Mouse (Mus musculus) ES-E14 (cell line): ENCODE results near the gene Psmb7. TPM values are rescaled to one million over a fixed set of nuclear protein-coding genes. Genes with fewer than 3 reads are reported as not detected.

Source experiments
- DNase-seq: peaks from one replicate; pipeline ENCODE4 v3.0.0-alpha.2; 2013; ENCODE audit warnings: low read depth, low spot score
- H3K27ac ChIP-seq: 2 replicates; pipeline ENCODE4 v1.5.1; 2012; ENCODE audit warnings: low read depth, mild to moderate bottlenecking, low read length, moderate library complexity, mixed read lengths; ENCODE audit not compliant: poor library complexity, insufficient read depth, severe bottlenecking
- H3K36me3 ChIP-seq: 2 replicates; pipeline ENCODE4 v1.6.1; 2012; ENCODE audit warnings: mild to moderate bottlenecking, low read length, moderate library complexity, mixed read lengths; ENCODE audit not compliant: control insufficient read depth, poor library complexity, insufficient read depth, severe bottlenecking
- H3K4me1 ChIP-seq, 2 experiments: fragments of 150-350 bp in 1 of 2; sonication (generic) in 1 of 2; 2 replicates each; pipeline ENCODE4 v1.6.1; 2012; ENCODE audit warnings: low read length in 2 of 2, mild to moderate bottlenecking in 1 of 2, mixed read lengths in 1 of 2; ENCODE audit not compliant: control insufficient read depth in 2 of 2, insufficient read depth in 2 of 2, poor library complexity in 1 of 2
- H3K4me3 ChIP-seq, 2 experiments: fragments of 150-350 bp in 1 of 2; sonication (generic) in 1 of 2; 2 replicates each; pipeline ENCODE4 v1.5.1; 2012; ENCODE audit warnings: low read length in 2 of 2, low read depth in 1 of 2, mild to moderate bottlenecking in 1 of 2, mixed read lengths in 1 of 2; ENCODE audit not compliant: insufficient read depth in 1 of 2, poor library complexity in 1 of 2, severe bottlenecking in 1 of 2
- H3K9ac ChIP-seq: 2 replicates; pipeline ENCODE4 v1.6.1; 2012; ENCODE audit warnings: low read depth, mild to moderate bottlenecking, low read length, mixed read lengths; ENCODE audit not compliant: poor library complexity, insufficient read depth, severe bottlenecking
- H3K9me3 ChIP-seq: fragments of 150-350 bp; sonication (generic); 2 replicates; pipeline ENCODE4 v1.6.1; 2012; ENCODE audit warnings: low read depth, mild to moderate bottlenecking, low read length; ENCODE audit not compliant: control insufficient read depth, insufficient read depth
- CHD2 ChIP-seq: IDR thresholded peaks from 2 replicates; pipeline ENCODE4 v1.6.1; 2014; ENCODE audit warnings: mild to moderate bottlenecking, low read depth, low read length, inconsistent platforms
- HCFC1 ChIP-seq: IDR thresholded peaks from 2 replicates; pipeline ENCODE4 v1.6.1; 2012; ENCODE audit warnings: low read length, inconsistent platforms, borderline replicate concordance; ENCODE audit not compliant: insufficient read depth
- MAFK ChIP-seq: IDR thresholded peaks from 2 replicates; pipeline ENCODE4 v1.6.1; 2014; ENCODE audit warnings: mild to moderate bottlenecking, low read depth, low read length, inconsistent platforms; ENCODE audit not compliant: insufficient read depth
- ZC3H11A ChIP-seq: IDR thresholded peaks from 2 replicates; pipeline ENCODE4 v1.6.1; 2012; ENCODE audit warnings: low read depth, mild to moderate bottlenecking, inconsistent platforms, low read length, borderline replicate concordance
- ZNF384 ChIP-seq: IDR thresholded peaks from 2 replicates; pipeline ENCODE4 v1.6.1; 2012; ENCODE audit warnings: low read depth, low read length, inconsistent platforms
- in situ Hi-C, 2 experiments: fragments of 600-800 bp; cut with MboI; formaldehyde crosslinking; loops; one replicate each; pipeline ENCODE4 v1.15.1; 2025; ENCODE audit warnings: low sequenced_read_pairs in 2 of 2, inconsistent platforms in 1 of 2; ENCODE audit not compliant: unreplicated experiment in 2 of 2
- total RNA-seq: library from RNA; depleted of rRNA; stranded (reverse); fragments of 300-350 nt; gene quantifications from 2 replicates; pipeline ENCODE4 v1.2.3, GENCODE M21; 2012

Psmb7 gene
- total RNA-seq, 1 experiment, result 382 TPM

GRCm38 (mm10) chr2:38637716-38638267, 6.1 kb downstream of the Psmb7 start:
- in situ Hi-C loops, result no loop called here
- TF ChIP-seq MAFK (no peak), CHD2 (no peak), ZC3H11A (no peak), ZNF384 (no peak), HCFC1 (no peak)
- H3K9me3 ChIP-seq, result no peaks in the 10 kb centered on the region

GRCm38 (mm10) chr2:38630574-38630973, 13.3 kb downstream of the Psmb7 start:
- Histone ChIP-seq H3K36me3 (peaks cover 40% of the 10 kb centered on the region), H3K9me3 (no peaks in the 10 kb centered on the region), H3K4me3 (no peak overlapping the region), H3K27ac (no peak overlapping the region), H3K4me1 (no peaks in the 10 kb centered on the region), H3K9ac (no peak overlapping the region)
- no peak for DNase-seq
- TF ChIP-seq ZC3H11A, result no peak
- no peak for TF ChIP-seq CHD2
- TF ChIP-seq MAFK, result no peak
- TF ChIP-seq ZNF384, result no peak
- no peak for TF ChIP-seq HCFC1
- in situ Hi-C loops, result no loop called here

More at GRCm38 (mm10) chr2:38637716-38638267, 6.1 kb downstream of the Psmb7 start:
- no peak overlapping the region for H3K27ac ChIP-seq
- no peak for DNase-seq
- no peak overlapping the region for H3K4me3 ChIP-seq
- H3K36me3 ChIP-seq, result peaks cover 39% of the 10 kb centered on the region
- H3K4me1 ChIP-seq, result peaks cover 2 to 3% of the 10 kb centered on the region in 2 experiments; a peak in 3 of 4 replicates
- H3K9ac ChIP-seq, result no peak overlapping the region

- Histone ChIP-seq H3K4me3 (no peak overlapping the region), H3K36me3 (peaks cover 34% of the 10 kb centered on the region), H3K4me1 (no peaks in the 10 kb centered on the region), H3K27ac (no peak overlapping the region), H3K9ac (no peak overlapping the region), H3K9me3 (no peaks in the 10 kb centered on the region)
- no peak for DNase-seq
- TF ChIP-seq HCFC1 (no peak), MAFK (no peak), ZC3H11A (no peak), CHD2 (no peak), ZNF384 (no peak)
- in situ Hi-C loops, result no loop called here
Observed at GRCm38 (mm10) chr2:38629451-38629850, 14.4 kb downstream of the Psmb7 start.

GRCm38 (mm10) chr2:38628801-38629200, 15.1 kb downstream of the Psmb7 start:
- no peak for TF ChIP-seq CHD2
- no peak for TF ChIP-seq ZC3H11A
- TF ChIP-seq MAFK, result no peak
- TF ChIP-seq HCFC1, result no peak
- TF ChIP-seq ZNF384, result no peak
- Histone ChIP-seq H3K9me3 (no peaks in the 10 kb centered on the region), H3K36me3 (peaks cover 34% of the 10 kb centered on the region), H3K4me1 (no peaks in the 10 kb centered on the region), H3K27ac (no peak overlapping the region), H3K4me3 (no peak overlapping the region), H3K9ac (no peak overlapping the region)
- in situ Hi-C loops, result no loop called here
- DNase-seq, result no peak
